Mouse (Mus musculus): ENCODE results near the gene Tenm1. TPM values are rescaled to one million over a fixed set of nuclear protein-coding genes. Genes with fewer than 3 reads are reported as not detected.
A peak's percentile ranks its signal among the peaks of the same experiment; 100 is the strongest.

Tenm1 gene
- 1.1 TPM in 2 replicates for polyA plus RNA-seq (2014; fragmentation: Nextera tagmentation; extraction: Ambion mirVana)

DNA sequence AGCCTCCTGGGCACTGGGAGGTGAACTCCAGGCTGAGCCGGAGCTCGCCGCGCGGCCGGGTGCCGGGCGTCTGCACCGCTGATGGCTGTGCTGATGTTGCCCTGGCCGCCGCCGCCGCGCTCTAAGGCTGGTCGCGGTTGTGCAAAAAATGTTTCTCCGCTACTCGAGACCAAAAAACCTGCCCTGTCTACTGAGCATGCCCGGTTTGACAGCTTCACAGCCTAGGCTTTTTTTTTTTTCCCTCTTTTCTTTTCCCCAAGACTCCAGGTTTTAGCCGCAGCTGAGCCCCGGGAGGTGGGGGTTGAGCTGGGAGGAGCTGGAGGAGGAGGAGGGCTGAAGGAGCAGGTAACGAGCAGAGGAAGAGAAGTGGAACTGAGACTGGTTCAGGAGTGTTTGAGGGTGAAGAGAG, at the start of gene Tenm1:
Gene Tenm1 (minus strand): TSS at position 272 of the 409 bp plus-strand sequence.
- peak; percentile 70; the same call in 1 of the 2 replicates for ATAC-seq (ENCODE audit: low FRiP score, low TSS enrichment)
- H3K27me3 ChIP-seq (ENCODE audit: control insufficient read depth, insufficient read depth, low read length), result peaks cover 4% of the 10 kb centered on the region; the same call in 1 of the 2 replicates
- H3K9ac ChIP-seq (ENCODE audit: low read depth, low read length), result no peak within 1 kb of the TSS
- no peaks in the 10 kb centered on the region for H3K36me3 ChIP-seq (ENCODE audit: control insufficient read depth, insufficient read depth, low read length)
- H3K9me3 ChIP-seq (ENCODE audit: control insufficient read depth, low read length), result no peaks in the 10 kb centered on the region
- peak within 1 kb of the TSS; percentile 31 for H3K4me3 ChIP-seq (ENCODE audit: low read length)
- peak within 1 kb of the TSS; percentile 56 for H3K4me2 ChIP-seq (replicated peaks; ENCODE audit: low read depth, low read length)
- H3K4me1 ChIP-seq (ENCODE audit: control insufficient read depth, insufficient read depth, low read length), result no peaks in the 10 kb centered on the region
- WGBS, result 27% methylated on average over 17 of the region's 22 CpGs
- no peak within 1 kb of the TSS for H3K27ac ChIP-seq (ENCODE audit: low read depth, low read length)

DNA sequence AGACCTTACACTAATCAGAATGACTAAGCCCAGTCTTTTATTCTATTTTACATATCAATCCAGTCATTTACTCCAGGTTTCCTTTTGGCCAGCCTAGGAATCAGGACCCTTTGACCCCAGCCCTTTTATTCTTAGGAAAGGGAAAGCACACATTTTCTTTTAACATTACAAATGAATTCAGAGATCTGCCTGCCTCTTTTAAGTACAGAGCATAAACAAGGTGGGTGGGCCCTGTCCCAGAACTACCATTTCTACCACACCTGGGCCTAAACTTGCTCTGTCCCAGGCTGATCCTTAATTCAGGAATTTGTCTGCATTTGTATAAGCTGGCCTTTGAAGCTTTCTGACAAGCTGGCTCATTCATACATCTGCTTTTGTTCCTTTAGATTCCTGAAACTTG, 38.4 kb upstream of the Tenm1 start:
- H3K9ac ChIP-seq (ENCODE audit: low read depth, low read length), result no peak overlapping the region
- H3K4me3 ChIP-seq (ENCODE audit: low read length), result no peak overlapping the region
- H3K36me3 ChIP-seq (ENCODE audit: control insufficient read depth, insufficient read depth, low read length), result no peaks in the 10 kb centered on the region
- H3K27me3 ChIP-seq (ENCODE audit: control insufficient read depth, insufficient read depth, low read length), result no peaks in the 10 kb centered on the region
- no peak overlapping the region for H3K27ac ChIP-seq (ENCODE audit: low read depth, low read length)
- H3K9me3 ChIP-seq (ENCODE audit: control insufficient read depth, low read length), result no peaks in the 10 kb centered on the region
- no peaks in the 10 kb centered on the region for H3K4me1 ChIP-seq (ENCODE audit: control insufficient read depth, insufficient read depth, low read length)
- H3K4me2 ChIP-seq (replicated peaks; ENCODE audit: low read depth, low read length), result no peak overlapping the region
- ATAC-seq (ENCODE audit: low FRiP score, low TSS enrichment), result no peak

- ATAC-seq (ENCODE audit: low FRiP score, low TSS enrichment), result peak; percentile 63; the same call in 1 of the 2 replicates
- H3K9me3 ChIP-seq (ENCODE audit: control insufficient read depth, low read length), result no peaks in the 10 kb centered on the region
- no peaks in the 10 kb centered on the region for H3K36me3 ChIP-seq (ENCODE audit: control insufficient read depth, insufficient read depth, low read length)
- H3K4me3 ChIP-seq (ENCODE audit: low read length), result peak overlapping the region; percentile 26
- H3K4me1 ChIP-seq (ENCODE audit: control insufficient read depth, insufficient read depth, low read length), result no peaks in the 10 kb centered on the region
- peak overlapping the region; percentile 56 for H3K4me2 ChIP-seq (replicated peaks; ENCODE audit: low read depth, low read length)
- peaks cover 4% of the 10 kb centered on the region; the same call in 1 of the 2 replicates for H3K27me3 ChIP-seq (ENCODE audit: control insufficient read depth, insufficient read depth, low read length)
- H3K27ac ChIP-seq (ENCODE audit: low read depth, low read length), result no peak overlapping the region
- 18% methylated on average over 11 of the region's 11 CpGs for WGBS
- H3K9ac ChIP-seq (ENCODE audit: low read depth, low read length), result no peak overlapping the region
These were observed 1.7 kb upstream of the Tenm1 start for GRCm38 (mm10) chrX:43430581-43430980.

- Histone ChIP-seq H3K4me3 (ENCODE audit: low read length) (peak overlapping the region; percentile 26), H3K4me2 (replicated peaks; ENCODE audit: low read depth, low read length) (peak overlapping the region; percentile 56), H3K9ac (ENCODE audit: low read depth, low read length) (no peak overlapping the region), H3K27me3 (ENCODE audit: control insufficient read depth, insufficient read depth, low read length) (peaks cover 4% of the 10 kb centered on the region; the same call in 1 of the 2 replicates), H3K9me3 (ENCODE audit: control insufficient read depth, low read length) (no peaks in the 10 kb centered on the region), H3K27ac (ENCODE audit: low read depth, low read length) (no peak overlapping the region), H3K36me3 (ENCODE audit: control insufficient read depth, insufficient read depth, low read length) (no peaks in the 10 kb centered on the region), H3K4me1 (ENCODE audit: control insufficient read depth, insufficient read depth, low read length) (no peaks in the 10 kb centered on the region)
- 25% methylated on average over 25 of the region's 25 CpGs for WGBS
- peak; percentile 29; the same call in 1 of the 2 replicates for ATAC-seq (ENCODE audit: low FRiP score, low TSS enrichment)
These were observed 1.1 kb upstream of the Tenm1 start for GRCm38 (mm10) chrX:43429982-43430531.

DNA sequence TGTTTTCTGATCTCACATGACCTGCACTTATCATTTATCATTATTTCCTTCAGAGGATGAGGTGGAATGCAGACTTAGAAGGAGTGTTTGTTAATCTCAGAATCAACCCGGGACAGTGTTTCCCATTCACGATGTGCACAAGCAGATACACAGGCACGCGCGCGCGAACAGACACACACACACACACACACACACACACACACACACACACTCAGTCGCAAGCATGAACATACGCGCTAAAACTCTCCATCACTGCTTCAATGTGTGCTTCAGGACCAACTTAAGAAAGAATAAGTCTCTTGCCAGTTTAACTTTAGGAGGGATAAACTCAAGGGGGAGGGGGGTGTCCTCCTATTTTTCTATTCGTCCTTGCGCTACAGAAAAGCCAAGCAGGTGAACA, 411 bp upstream of the Tenm1 start:
- H3K9ac ChIP-seq (ENCODE audit: low read depth, low read length), result no peak overlapping the region
- WGBS, result 35% methylated on average over 12 of the region's 12 CpGs
- no peaks in the 10 kb centered on the region for H3K4me1 ChIP-seq (ENCODE audit: control insufficient read depth, insufficient read depth, low read length)
- peak overlapping the region; percentile 31 for H3K4me3 ChIP-seq (ENCODE audit: low read length)
- H3K27me3 ChIP-seq (ENCODE audit: control insufficient read depth, insufficient read depth, low read length), result peaks cover 4% of the 10 kb centered on the region; the same call in 1 of the 2 replicates
- H3K36me3 ChIP-seq (ENCODE audit: control insufficient read depth, insufficient read depth, low read length), result no peaks in the 10 kb centered on the region
- no peak overlapping the region for H3K27ac ChIP-seq (ENCODE audit: low read depth, low read length)
- ATAC-seq (ENCODE audit: low FRiP score, low TSS enrichment), result no peak; the same call in 1 of the 2 replicates
- peak overlapping the region; percentile 56 for H3K4me2 ChIP-seq (replicated peaks; ENCODE audit: low read depth, low read length)
- H3K9me3 ChIP-seq (ENCODE audit: control insufficient read depth, low read length), result no peaks in the 10 kb centered on the region

DNA sequence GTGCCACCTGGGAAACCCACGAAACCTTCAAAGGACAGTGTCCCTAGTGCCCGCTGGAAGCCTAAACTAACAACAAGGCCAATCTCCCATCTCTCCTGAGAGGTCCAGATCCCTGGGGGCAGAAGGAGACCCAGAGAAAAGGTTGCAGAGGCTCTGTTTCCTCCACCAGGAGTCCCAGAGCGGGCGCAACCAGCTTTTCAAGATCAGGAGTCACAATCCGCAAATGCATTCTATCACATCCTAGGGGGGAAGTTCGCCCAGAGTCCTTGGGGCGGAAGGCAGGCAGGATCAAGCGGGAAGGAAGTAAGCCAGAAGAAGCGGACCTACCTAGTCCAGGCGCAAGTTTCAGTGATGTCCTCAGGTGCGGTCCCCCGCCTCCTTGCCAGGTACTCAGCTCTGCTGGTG, 963 bp downstream of the Tenm1 start:
- Histone ChIP-seq H3K4me1 (ENCODE audit: control insufficient read depth, insufficient read depth, low read length) (no peaks in the 10 kb centered on the region), H3K27ac (ENCODE audit: low read depth, low read length) (no peak overlapping the region), H3K9me3 (ENCODE audit: control insufficient read depth, low read length) (no peaks in the 10 kb centered on the region), H3K36me3 (ENCODE audit: control insufficient read depth, insufficient read depth, low read length) (no peaks in the 10 kb centered on the region), H3K9ac (ENCODE audit: low read depth, low read length) (no peak overlapping the region), H3K27me3 (ENCODE audit: control insufficient read depth, insufficient read depth, low read length) (peaks cover 4% of the 10 kb centered on the region; the same call in 1 of the 2 replicates), H3K4me3 (ENCODE audit: low read length) (peak overlapping the region; percentile 31), H3K4me2 (replicated peaks; ENCODE audit: low read depth, low read length) (peak overlapping the region; percentile 56)
- ATAC-seq (ENCODE audit: low FRiP score, low TSS enrichment), result no peak
- WGBS, result 29% methylated on average over 12 of the region's 12 CpGs

- peaks cover 4% of the 10 kb centered on the region; the same call in 1 of the 2 replicates for H3K27me3 ChIP-seq (ENCODE audit: control insufficient read depth, insufficient read depth, low read length)
- H3K27ac ChIP-seq (ENCODE audit: low read depth, low read length), result no peak overlapping the region
- ATAC-seq (ENCODE audit: low FRiP score, low TSS enrichment), result no peak
- H3K4me1 ChIP-seq (ENCODE audit: control insufficient read depth, insufficient read depth, low read length), result no peaks in the 10 kb centered on the region
- WGBS, result 28% methylated on average over 10 of the region's 10 CpGs
- no peak overlapping the region for H3K4me3 ChIP-seq (ENCODE audit: low read length)
- H3K9ac ChIP-seq (ENCODE audit: low read depth, low read length), result no peak overlapping the region
- no peaks in the 10 kb centered on the region for H3K36me3 ChIP-seq (ENCODE audit: control insufficient read depth, insufficient read depth, low read length)
- H3K4me2 ChIP-seq (replicated peaks; ENCODE audit: low read depth, low read length), result no peak overlapping the region; the same call in 1 of the 2 replicates
- no peaks in the 10 kb centered on the region for H3K9me3 ChIP-seq (ENCODE audit: control insufficient read depth, low read length)
These were observed 1.8 kb downstream of the Tenm1 start for GRCm38 (mm10) chrX:43427111-43427510.

- no peak overlapping the region for H3K27ac ChIP-seq (ENCODE audit: low read depth, low read length)
These were observed 31.0 kb downstream of the Tenm1 start for GRCm38 (mm10) chrX:43397957-43398356.

GRCm38 (mm10) chrX:43388106-43388505, 40.8 kb downstream of the Tenm1 start:
- Histone ChIP-seq H3K27me3 (ENCODE audit: control insufficient read depth, insufficient read depth, low read length) (no peaks in the 10 kb centered on the region), H3K4me2 (replicated peaks; ENCODE audit: low read depth, low read length) (no peak overlapping the region), H3K9ac (ENCODE audit: low read depth, low read length) (no peak overlapping the region), H3K4me1 (ENCODE audit: control insufficient read depth, insufficient read depth, low read length) (no peaks in the 10 kb centered on the region), H3K36me3 (ENCODE audit: control insufficient read depth, insufficient read depth, low read length) (no peaks in the 10 kb centered on the region), H3K27ac (ENCODE audit: low read depth, low read length) (no peak overlapping the region), H3K4me3 (ENCODE audit: low read length) (no peak overlapping the region), H3K9me3 (ENCODE audit: control insufficient read depth, low read length) (no peaks in the 10 kb centered on the region)
- no peak for ATAC-seq (ENCODE audit: low FRiP score, low TSS enrichment)
- WGBS, result 84% methylated on average over 5 of the region's 5 CpGs

More at GRCm38 (mm10) chrX:43397957-43398356, 31.0 kb downstream of the Tenm1 start:
- Histone ChIP-seq H3K36me3 (ENCODE audit: control insufficient read depth, insufficient read depth, low read length) (no peaks in the 10 kb centered on the region), H3K4me1 (ENCODE audit: control insufficient read depth, insufficient read depth, low read length) (no peaks in the 10 kb centered on the region), H3K4me3 (ENCODE audit: low read length) (no peak overlapping the region), H3K9me3 (ENCODE audit: control insufficient read depth, low read length) (no peaks in the 10 kb centered on the region), H3K4me2 (replicated peaks; ENCODE audit: low read depth, low read length) (no peak overlapping the region), H3K27me3 (ENCODE audit: control insufficient read depth, insufficient read depth, low read length) (no peaks in the 10 kb centered on the region), H3K9ac (ENCODE audit: low read depth, low read length) (no peak overlapping the region)
- no peak for ATAC-seq (ENCODE audit: low FRiP score, low TSS enrichment)
- WGBS, result 74% methylated on average over 3 of the region's 3 CpGs
